Mouse (Mus musculus) liver, postnatal 0 days (tissue): ENCODE results near the gene Gm156. TPM values are rescaled to one million over a fixed set of nuclear protein-coding genes. Genes with fewer than 3 reads are reported as not detected.
"Not testable (repeated sequence)": the region's sequence is repeated elsewhere in the genome, so short reads cannot be mapped to it uniquely, and the experiment has no call there.

ENCODE experiments used
- ATAC-seq: fragments of 200-750 bp; cut with Nextera tagmentation; 2 replicates; pipeline ENCODE4 v1.8.0; 2017; ENCODE audit warnings: mild to moderate bottlenecking, moderate library complexity
- DNase-seq: peaks from one replicate; pipeline ENCODE4 v3.0.0-alpha.2; 2016
- H3K27ac ChIP-seq: fragments of 300-500 bp; sonication (generic); 2 replicates; pipeline ENCODE4 v1.5.1; 2014; ENCODE audit warnings: antibody characterized with exemption, moderate library complexity, mild to moderate bottlenecking, low read depth
- H3K27me3 ChIP-seq: fragments of 300-500 bp; sonication (generic); 2 replicates; pipeline ENCODE4 v1.6.1; 2014; ENCODE audit warnings: low read length, control low read depth, mixed read lengths; ENCODE audit not compliant: insufficient read depth
- H3K36me3 ChIP-seq: fragments of 300-500 bp; sonication (generic); replicated peaks from 2 replicates; pipeline ENCODE4 v1.6.1; 2014; ENCODE audit warnings: mild to moderate bottlenecking, control low read depth, low read length, moderate library complexity, mixed read lengths; ENCODE audit not compliant: insufficient read depth
- H3K4me1 ChIP-seq: fragments of 300-500 bp; sonication (generic); 2 replicates; pipeline ENCODE4 v1.6.1; 2014; ENCODE audit warnings: antibody characterized with exemption, mild to moderate bottlenecking, control low read depth; ENCODE audit not compliant: insufficient read depth
- H3K4me2 ChIP-seq: fragments of 300-500 bp; sonication (generic); 2 replicates; pipeline ENCODE4 v1.6.1; 2014; ENCODE audit warnings: low read depth, mild to moderate bottlenecking, low read length, moderate library complexity, mixed read lengths
- H3K4me3 ChIP-seq: fragments of 300-500 bp; sonication (generic); 2 replicates; pipeline ENCODE4 v1.5.1; 2014; ENCODE audit warnings: low read depth, low read length
- H3K9ac ChIP-seq: fragments of 300-500 bp; sonication (generic); replicated peaks from 2 replicates; pipeline ENCODE4 v1.6.1; 2014; ENCODE audit warnings: mild to moderate bottlenecking, moderate library complexity
- H3K9me3 ChIP-seq: fragments of 300-500 bp; sonication (generic); 2 replicates; pipeline ENCODE4 v1.6.1; 2016; ENCODE audit warnings: mild to moderate bottlenecking, control low read depth, low read length, mixed read lengths
- CTCF ChIP-seq: sonication (generic); IDR thresholded peaks from 2 replicates; pipeline ENCODE4 v1.5.1; 2016; ENCODE audit warnings: antibody characterized with exemption, low read depth
- EP300 ChIP-seq: IDR thresholded peaks from 2 replicates; pipeline ENCODE4 v1.6.1; 2016; ENCODE audit warnings: antibody characterized with exemption, low read depth, mild to moderate bottlenecking
- WGBS: fragments of 180-500 bp; shearing (Covaris S2); extraction: QIAGEN DNeasy Blood & Tissue Kit; methylation state at CpG from one replicate; pipeline ENCODE4 v1.1.7; 2014; ENCODE audit not compliant: insufficient replicate concordance; 5-methylcytosine and 5-hydroxymethylcytosine counted together
- polyA plus RNA-seq: library from polyadenylated mRNA; unstranded; fragments of >200 nt; fragmentation: Nextera tagmentation; extraction: Ambion mirVana; gene quantifications from 2 replicates; pipeline ENCODE4 v1.2.1, GENCODE M21; 2015

Gm156 gene
- polyA plus RNA-seq: not detected in 2 replicates

- H3K9ac ChIP-seq, ATAC-seq, H3K27ac ChIP-seq, H3K4me2 ChIP-seq, H3K36me3 ChIP-seq, H3K4me3 ChIP-seq, H3K9me3 ChIP-seq, H3K27me3 ChIP-seq, DNase-seq, H3K4me1 ChIP-seq: not testable (repeated sequence)
- WGBS: 76% methylated on average over 3 of the region's 3 CpGs
Measured at GRCm38 (mm10) chr6:129784170-129784569, at the start of gene Gm156. Gene Gm156, minus strand, starts transcription at chr6:129784270.

- no peak overlapping the region for H3K9ac ChIP-seq
- no peaks in the 10 kb centered on the region for H3K27me3 ChIP-seq
- 78% methylated on average over 1 of the region's 1 CpGs for WGBS
- no peak overlapping the region for H3K27ac ChIP-seq
- peak; percentile 17 for TF ChIP-seq CTCF
- TF ChIP-seq EP300: no peak
- peaks cover 2% of the 10 kb centered on the region; the same call in 1 of the 2 replicates for H3K9me3 ChIP-seq
- no peaks in the 10 kb centered on the region for H3K36me3 ChIP-seq
- no peaks in the 10 kb centered on the region for H3K4me1 ChIP-seq
- ATAC-seq: no peak
- no peak overlapping the region for H3K4me3 ChIP-seq
- no peak overlapping the region for H3K4me2 ChIP-seq
- DNase-seq: no peak
Measured at GRCm38 (mm10) chr6:129825559-129825958, 41.5 kb upstream of the Gm156 start.

DNA sequence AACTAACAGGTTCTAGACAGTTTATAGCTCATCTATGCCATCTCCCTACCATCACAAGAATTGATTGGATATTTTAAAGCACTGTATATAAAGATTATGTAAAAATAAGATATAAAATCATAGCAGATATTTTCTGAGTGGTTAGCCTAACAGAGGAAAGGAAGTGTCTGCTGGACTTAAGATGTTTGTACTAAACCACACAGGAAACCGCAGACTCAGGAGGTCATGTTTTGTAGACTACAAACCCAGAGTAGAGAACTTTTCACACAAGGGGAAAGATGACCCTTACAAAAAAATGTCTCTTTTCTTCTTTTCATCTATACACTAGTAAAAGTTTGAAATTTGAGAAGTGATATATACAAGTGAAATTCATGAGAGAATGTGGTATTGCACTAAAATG is 39.9 kb upstream of the Gm156 start:
- H3K4me2 ChIP-seq: no peak overlapping the region
- TF ChIP-seq EP300 (no peak), CTCF (no peak)
- no peak for ATAC-seq
- H3K27me3 ChIP-seq: no peaks in the 10 kb centered on the region
- H3K27ac ChIP-seq: no peak overlapping the region
- H3K9ac ChIP-seq: no peak overlapping the region
- peaks cover 2% of the 10 kb centered on the region; the same call in 1 of the 2 replicates for H3K9me3 ChIP-seq
- no peak for DNase-seq
- no peaks in the 10 kb centered on the region for H3K4me1 ChIP-seq
- H3K36me3 ChIP-seq: no peaks in the 10 kb centered on the region
- 46% methylated on average over 1 of the region's 1 CpGs for WGBS
- no peak overlapping the region for H3K4me3 ChIP-seq

DNA sequence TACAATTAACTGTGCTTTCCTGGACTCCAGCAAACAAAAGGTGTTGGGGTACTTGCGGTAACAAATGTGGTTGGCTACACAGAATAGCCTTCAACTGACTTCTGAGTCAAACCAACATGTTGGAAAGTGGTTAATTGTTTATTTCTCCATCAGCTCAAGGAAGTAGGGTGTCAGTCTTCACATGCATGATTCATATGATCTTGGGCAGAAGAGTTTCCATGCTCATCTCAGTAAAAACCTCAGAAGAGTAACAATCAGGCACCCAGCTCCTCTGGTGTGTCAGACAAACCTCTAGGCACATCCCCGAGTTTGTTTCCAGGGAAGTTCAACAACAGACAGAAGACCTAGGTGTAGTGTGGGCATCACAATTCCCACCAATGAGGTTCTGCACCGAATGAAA is 33.7 kb upstream of the Gm156 start:
- H3K36me3 ChIP-seq: no peaks in the 10 kb centered on the region
- TF ChIP-seq EP300: no peak
- TF ChIP-seq CTCF: no peak
- no peaks in the 10 kb centered on the region for H3K9me3 ChIP-seq
- H3K4me1 ChIP-seq: no peaks in the 10 kb centered on the region
- ATAC-seq: no peak
- 52% methylated on average over 3 of the region's 3 CpGs for WGBS
- DNase-seq: no peak
- H3K27ac ChIP-seq: no peak overlapping the region
- H3K27me3 ChIP-seq: no peaks in the 10 kb centered on the region
- no peak overlapping the region for H3K4me3 ChIP-seq
- no peak overlapping the region for H3K9ac ChIP-seq
- H3K4me2 ChIP-seq: no peak overlapping the region

DNA sequence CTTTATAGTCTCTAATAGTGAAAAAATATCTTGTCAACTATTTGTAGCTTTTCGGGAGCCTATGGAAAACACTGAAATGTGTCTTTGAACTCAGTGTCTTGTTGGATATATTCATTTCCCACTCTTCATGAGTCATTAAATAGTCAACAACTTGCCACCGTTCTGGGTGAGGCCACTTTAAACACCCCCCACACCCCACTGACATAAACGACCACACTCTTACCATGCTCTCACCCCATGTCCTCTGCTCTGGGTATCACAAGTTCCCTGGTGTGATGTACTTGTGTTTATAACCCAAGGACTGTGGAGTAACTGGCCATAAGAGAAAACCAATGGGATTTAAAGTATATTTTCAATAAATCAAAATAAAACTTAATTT is 36.4 kb downstream of the Gm156 start:
- WGBS: 55% methylated on average over 3 of the region's 3 CpGs
- no peak for DNase-seq

GRCm38 (mm10) chr6:129747016-129747653 is 36.9 kb downstream of the Gm156 start:
- DNase-seq (no peak), ATAC-seq (no peak)
- WGBS: 45% methylated on average over 4 of the region's 4 CpGs
- H3K9ac ChIP-seq: no peak overlapping the region
- H3K4me2 ChIP-seq: no peak overlapping the region
- H3K27me3 ChIP-seq: no peaks in the 10 kb centered on the region
- no peaks in the 10 kb centered on the region for H3K9me3 ChIP-seq
- H3K27ac ChIP-seq: no peak overlapping the region
- no peak for TF ChIP-seq EP300
- no peak for TF ChIP-seq CTCF
- H3K4me1 ChIP-seq: no peaks in the 10 kb centered on the region
- H3K36me3 ChIP-seq: no peaks in the 10 kb centered on the region
- no peak overlapping the region for H3K4me3 ChIP-seq

More for the DNA sequence above, 36.4 kb downstream of the Gm156 start:
- Histone ChIP-seq H3K9me3 (no peaks in the 10 kb centered on the region), H3K27ac (no peak overlapping the region), H3K4me2 (no peak overlapping the region), H3K36me3 (no peaks in the 10 kb centered on the region), H3K4me3 (no peak overlapping the region), H3K4me1 (no peaks in the 10 kb centered on the region), H3K9ac (no peak overlapping the region), H3K27me3 (no peaks in the 10 kb centered on the region)
- no peak for ATAC-seq
- TF ChIP-seq EP300 (no peak), CTCF (no peak)

DNA sequence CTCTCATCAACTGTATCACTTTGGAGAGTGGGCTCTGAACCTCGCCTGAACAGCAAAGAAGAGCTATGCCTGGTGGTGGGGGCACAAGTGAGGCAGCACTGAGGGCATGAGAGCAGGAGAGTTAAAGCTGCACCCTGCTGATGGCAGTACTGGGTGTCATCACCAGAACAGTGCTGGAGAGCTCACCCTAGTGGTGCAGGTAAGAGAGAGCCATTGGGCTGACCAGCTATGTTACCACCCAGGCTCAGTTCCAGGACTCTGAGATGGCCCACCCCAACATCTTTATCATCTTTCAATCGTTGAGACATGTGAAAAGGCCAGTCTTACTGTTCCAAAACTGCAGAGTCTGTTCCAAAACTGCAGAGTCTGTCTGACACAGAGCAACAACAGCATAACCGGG is 37.9 kb downstream of the Gm156 start:
- 63% methylated on average over 3 of the region's 3 CpGs for WGBS
- Histone ChIP-seq H3K36me3 (no peaks in the 10 kb centered on the region), H3K4me1 (no peaks in the 10 kb centered on the region), H3K9ac (no peak overlapping the region), H3K27ac (no peak overlapping the region), H3K27me3 (no peaks in the 10 kb centered on the region), H3K9me3 (no peaks in the 10 kb centered on the region), H3K4me2 (no peak overlapping the region), H3K4me3 (no peak overlapping the region)
- DNase-seq (no peak), ATAC-seq (no peak)
- TF ChIP-seq CTCF (0 out of 2 replicates have a peak, but pooled peaks have one; percentile 6), EP300 (no peak)
